Mouse (Mus musculus) stomach, embryonic 15.5 days (tissue): ENCODE measurements at regions not wholly inside any gene's neighbourhood (a gene's known extent, or its start where the extent isn't known, plus 50 kb on each side); places are given as distances from the start of the nearest gene placed in this dataset.

Experiments
- ATAC-seq: fragments of 200-750 bp; cut with Nextera tagmentation; 2 replicates; pipeline ENCODE4 v1.8.0; 2017; ENCODE audit warnings: low read depth, moderate number of reproducible peaks, moderate TSS enrichment; ENCODE audit not compliant: insufficient read depth, low FRiP score
- H3K27ac ChIP-seq: fragments of 300-500 bp; sonication (generic); 2 replicates; pipeline ENCODE4 v1.5.1; 2015; ENCODE audit warnings: mild to moderate bottlenecking, inconsistent platforms
- H3K27me3 ChIP-seq: fragments of 300-500 bp; sonication (generic); replicated peaks from 2 replicates; pipeline ENCODE4 v1.6.1; 2015; ENCODE audit warnings: inconsistent platforms
- H3K36me3 ChIP-seq: fragments of 300-500 bp; sonication (generic); 2 replicates; pipeline ENCODE4 v1.6.1; 2015; ENCODE audit warnings: inconsistent platforms
- H3K4me1 ChIP-seq: fragments of 300-500 bp; sonication (generic); 2 replicates; pipeline ENCODE4 v1.6.1; 2015; ENCODE audit warnings: inconsistent platforms
- H3K4me2 ChIP-seq: fragments of 300-500 bp; sonication (generic); 2 replicates; pipeline ENCODE4 v1.6.1; 2015; ENCODE audit warnings: mild to moderate bottlenecking, inconsistent platforms
- H3K4me3 ChIP-seq: fragments of 300-500 bp; sonication (generic); replicated peaks from 2 replicates; pipeline ENCODE4 v1.5.1; 2015; ENCODE audit warnings: inconsistent platforms
- H3K9ac ChIP-seq: fragments of 300-500 bp; sonication (generic); 2 replicates; pipeline ENCODE4 v1.6.1; 2015; ENCODE audit warnings: inconsistent platforms
- H3K9me3 ChIP-seq: fragments of 300-500 bp; sonication (generic); 2 replicates; pipeline ENCODE4 v1.6.1; 2016; ENCODE audit warnings: inconsistent platforms
- WGBS: fragments of 180-500 bp; shearing (Covaris S2); methylation state at CpG from one replicate; pipeline ENCODE4 v1.1.7; 2015; 5-methylcytosine and 5-hydroxymethylcytosine counted together

GRCm38 (mm10) chr3:53992993-53993392 lies 129.4 kb upstream of the Ufm1 start:
- Histone ChIP-seq H3K27me3 (no peaks in the 10 kb centered on the region), H3K9ac (no peak overlapping the region), H3K4me2 (no peak overlapping the region), H3K4me1 (no peaks in the 10 kb centered on the region), H3K27ac (no peak overlapping the region), H3K36me3 (no peaks in the 10 kb centered on the region), H3K4me3 (no peak overlapping the region), H3K9me3 (no peaks in the 10 kb centered on the region)
- 79% methylated on average over 4 of the region's 4 CpGs for WGBS
- ATAC-seq, result no peak

- Histone ChIP-seq H3K4me3 (no peak overlapping the region), H3K9ac (no peak overlapping the region), H3K27ac (no peak overlapping the region), H3K27me3 (no peaks in the 10 kb centered on the region), H3K4me1 (no peaks in the 10 kb centered on the region), H3K4me2 (no peak overlapping the region), H3K9me3 (no peaks in the 10 kb centered on the region), H3K36me3 (no peaks in the 10 kb centered on the region)
- no peak for ATAC-seq
- 66% methylated on average over 9 of the region's 9 CpGs for WGBS
Observed at GRCm38 (mm10) chr3:53988796-53989195, 125.2 kb upstream of the Ufm1 start.

DNA sequence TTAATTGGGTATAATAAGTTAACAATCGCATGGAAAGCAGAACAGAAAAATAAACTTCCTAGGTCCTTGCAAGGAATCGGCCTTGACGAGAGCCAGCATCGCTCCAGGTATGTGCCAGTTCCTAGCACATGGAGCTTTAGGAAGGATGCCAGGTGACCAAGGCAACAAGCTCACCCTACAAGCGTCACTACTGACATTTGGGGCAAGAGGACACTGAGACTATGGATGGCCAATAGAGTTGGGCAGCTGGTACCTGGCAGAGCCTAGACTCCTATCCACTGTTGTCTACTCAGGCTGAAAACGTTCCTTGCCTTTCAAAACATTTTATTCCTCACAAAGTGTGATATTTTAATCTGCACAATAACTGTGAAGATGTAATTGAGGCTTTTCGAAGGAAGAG lies 124.6 kb upstream of the Ufm1 start:
- 80% methylated on average over 7 of the region's 7 CpGs for WGBS
- H3K36me3 ChIP-seq, result no peaks in the 10 kb centered on the region
- no peak overlapping the region for H3K9ac ChIP-seq
- H3K4me2 ChIP-seq, result no peak overlapping the region
- H3K4me3 ChIP-seq, result no peak overlapping the region
- no peak for ATAC-seq
- no peaks in the 10 kb centered on the region for H3K4me1 ChIP-seq
- no peaks in the 10 kb centered on the region for H3K27me3 ChIP-seq
- H3K27ac ChIP-seq, result no peak overlapping the region
- H3K9me3 ChIP-seq, result no peaks in the 10 kb centered on the region

- Histone ChIP-seq H3K36me3 (no peaks in the 10 kb centered on the region), H3K4me3 (no peak overlapping the region), H3K4me1 (no peaks in the 10 kb centered on the region), H3K4me2 (no peak overlapping the region), H3K9ac (no peak overlapping the region), H3K27me3 (no peaks in the 10 kb centered on the region), H3K27ac (no peak overlapping the region), H3K9me3 (no peaks in the 10 kb centered on the region)
- ATAC-seq, result no peak
- WGBS, result 72% methylated on average over 2 of the region's 2 CpGs
Observed at GRCm38 (mm10) chr3:53987316-53987715, 123.7 kb upstream of the Ufm1 start.

DNA sequence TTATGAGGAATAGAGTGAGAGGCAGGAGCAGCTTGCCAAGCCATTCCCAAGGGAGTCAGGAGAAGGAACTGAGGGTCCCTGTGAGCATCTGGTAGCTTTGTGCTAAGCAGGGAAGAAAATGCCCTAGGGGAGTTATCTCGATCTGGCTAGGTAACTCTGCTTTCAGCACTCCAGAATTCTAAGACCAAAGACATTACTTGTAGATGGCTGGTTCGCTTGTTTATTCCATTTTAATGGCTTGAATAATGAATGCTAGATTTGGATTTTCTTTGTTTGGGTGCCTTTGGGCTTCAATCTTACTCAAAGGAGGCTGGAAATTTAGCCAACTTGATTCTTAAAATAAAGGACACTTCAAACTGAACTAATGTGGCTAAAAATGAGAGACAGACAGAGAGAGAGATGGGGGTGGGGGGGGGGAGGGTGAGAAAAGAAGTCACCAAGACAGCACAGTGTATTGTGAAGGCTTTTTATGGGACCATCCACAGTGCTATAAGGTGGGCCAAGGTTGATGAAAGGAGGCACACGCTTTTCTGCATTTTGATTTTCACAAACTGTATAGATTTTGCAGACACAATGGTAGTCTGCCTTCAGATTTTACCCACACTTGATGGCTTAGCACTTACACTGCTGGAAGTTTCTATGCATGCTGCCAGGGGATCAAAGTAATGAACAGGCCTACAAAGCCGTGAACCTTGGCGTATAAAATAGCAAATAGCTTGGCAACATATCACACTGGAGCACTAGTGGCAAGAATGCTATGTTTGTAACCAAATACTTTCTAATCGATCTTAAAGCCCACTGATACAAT lies 121.3 kb upstream of the Ufm1 start:
- Histone ChIP-seq H3K9ac (no peak overlapping the region), H3K4me2 (no peak overlapping the region), H3K4me3 (no peak overlapping the region), H3K36me3 (no peaks in the 10 kb centered on the region), H3K27me3 (no peaks in the 10 kb centered on the region), H3K27ac (no peak overlapping the region), H3K9me3 (no peaks in the 10 kb centered on the region), H3K4me1 (no peaks in the 10 kb centered on the region)
- WGBS, result 88% methylated on average over 6 of the region's 6 CpGs
- no peak for ATAC-seq

DNA sequence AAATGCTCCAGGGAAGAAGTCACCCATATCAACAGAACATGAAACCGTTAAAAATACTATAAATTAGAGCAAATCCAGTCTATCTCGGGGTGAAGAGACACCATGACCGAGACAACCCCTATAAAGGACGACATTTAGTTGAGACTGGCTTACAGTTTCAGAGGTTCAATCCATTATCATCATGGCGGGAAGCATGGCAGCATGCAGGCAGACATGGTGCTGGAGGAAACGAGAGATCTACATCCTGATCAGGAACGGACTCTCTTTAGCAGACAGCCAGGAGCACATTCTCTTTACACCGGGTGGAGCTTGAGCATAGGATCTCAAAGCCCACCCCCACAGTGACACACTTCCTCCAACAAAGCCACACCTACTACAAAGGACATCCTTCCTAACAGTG lies 118.7 kb upstream of the Ufm1 start:
- no peaks in the 10 kb centered on the region for H3K9me3 ChIP-seq
- no peak for ATAC-seq
- H3K4me2 ChIP-seq, result no peak overlapping the region
- no peaks in the 10 kb centered on the region for H3K36me3 ChIP-seq
- H3K27ac ChIP-seq, result no peak overlapping the region
- no peaks in the 10 kb centered on the region for H3K27me3 ChIP-seq
- WGBS, result 92% methylated on average over 8 of the region's 8 CpGs
- no peak overlapping the region for H3K4me3 ChIP-seq
- H3K9ac ChIP-seq, result no peak overlapping the region
- H3K4me1 ChIP-seq, result no peaks in the 10 kb centered on the region

- H3K4me3 ChIP-seq, result no peak overlapping the region
- no peak for ATAC-seq
Observed at GRCm38 (mm10) chr3:53981585-53981984, 118.0 kb upstream of the Ufm1 start.

GRCm38 (mm10) chr3:53977379-53978080 lies 113.9 kb upstream of the Ufm1 start:
- Histone ChIP-seq H3K36me3 (no peaks in the 10 kb centered on the region), H3K4me3 (no peak overlapping the region), H3K27me3 (no peaks in the 10 kb centered on the region), H3K4me1 (no peaks in the 10 kb centered on the region), H3K9me3 (no peaks in the 10 kb centered on the region), H3K9ac (no peak overlapping the region), H3K27ac (no peak overlapping the region), H3K4me2 (no peak overlapping the region)
- 85% methylated on average over 5 of the region's 5 CpGs for WGBS
- ATAC-seq, result no peak

More at GRCm38 (mm10) chr3:53981585-53981984, 118.0 kb upstream of the Ufm1 start:
- H3K4me1 ChIP-seq, result no peaks in the 10 kb centered on the region
- no peak overlapping the region for H3K4me2 ChIP-seq
- H3K9me3 ChIP-seq, result no peaks in the 10 kb centered on the region
- H3K27me3 ChIP-seq, result no peaks in the 10 kb centered on the region
- H3K36me3 ChIP-seq, result no peaks in the 10 kb centered on the region
- no peak overlapping the region for H3K27ac ChIP-seq
- H3K9ac ChIP-seq, result no peak overlapping the region

DNA sequence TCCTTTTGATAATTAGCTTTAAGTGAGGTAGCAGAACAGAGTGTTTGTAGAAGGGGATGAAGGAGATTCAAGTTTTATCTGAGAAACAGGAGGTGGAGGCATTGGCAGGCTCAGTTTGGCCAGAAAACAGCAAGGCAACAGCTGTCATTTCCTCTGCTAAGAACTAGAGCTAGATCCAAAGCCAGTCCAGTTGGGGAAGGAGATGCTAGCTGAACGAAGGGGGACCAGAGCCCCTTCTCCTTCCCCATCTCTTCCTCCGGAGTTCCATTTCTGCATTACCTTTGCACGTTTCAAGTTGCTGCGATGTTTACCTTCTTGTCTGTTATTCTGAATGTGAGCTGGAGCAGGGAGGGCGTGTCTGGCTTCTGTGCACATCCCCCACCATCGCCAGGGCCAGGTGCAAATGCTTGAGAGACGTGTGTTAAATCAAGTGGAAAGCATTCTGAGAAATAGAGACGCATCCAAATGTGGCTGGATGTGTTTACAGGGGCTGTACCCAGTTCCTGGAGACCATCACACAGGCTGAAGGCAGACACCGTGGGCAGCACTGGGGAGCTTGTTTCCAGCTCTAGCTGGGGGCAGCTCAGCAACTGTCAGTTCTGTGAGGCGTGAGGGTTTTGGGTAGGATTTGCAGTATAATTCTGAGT lies 111.4 kb upstream of the Ufm1 start:
- H3K9ac ChIP-seq, result no peak overlapping the region
- no peaks in the 10 kb centered on the region for H3K27me3 ChIP-seq
- ATAC-seq, result no peak
- H3K36me3 ChIP-seq, result no peaks in the 10 kb centered on the region
- H3K27ac ChIP-seq, result no peak overlapping the region
- 17% methylated on average over 10 of the region's 10 CpGs for WGBS
- H3K4me3 ChIP-seq, result no peak overlapping the region
- H3K4me1 ChIP-seq, result no peaks in the 10 kb centered on the region
- no peaks in the 10 kb centered on the region for H3K9me3 ChIP-seq
- peak overlapping the region; percentile 9; the same call in 1 of the 2 replicates for H3K4me2 ChIP-seq

DNA sequence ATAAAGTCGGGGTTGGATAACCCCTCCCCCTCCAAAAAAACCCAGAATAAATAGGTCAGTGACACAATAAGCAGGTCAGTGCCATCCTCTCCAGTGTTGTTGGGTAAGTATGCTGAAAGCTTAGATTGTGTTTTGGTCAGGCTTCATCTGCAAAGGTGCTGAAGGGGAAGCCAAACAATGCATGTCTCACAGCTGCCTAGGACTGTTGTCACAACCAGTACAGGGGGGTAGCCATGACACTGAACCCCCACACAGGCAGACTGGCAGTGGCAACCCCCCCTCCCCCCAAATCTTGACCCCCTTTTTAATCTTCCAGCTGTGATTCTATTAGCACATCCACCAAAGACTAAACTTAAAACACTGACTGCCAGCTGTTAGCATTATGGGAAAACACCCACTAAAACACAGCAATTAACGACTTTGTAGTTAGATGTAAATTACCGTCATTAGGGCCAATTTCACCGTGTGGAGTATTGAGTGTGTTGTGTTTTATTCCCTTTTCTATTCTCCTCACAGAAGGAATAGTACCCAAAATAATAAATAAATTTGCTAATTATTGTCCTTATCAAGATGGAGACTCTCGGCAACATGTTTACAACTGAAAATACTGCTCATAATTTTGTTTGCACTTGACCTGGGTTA lies 105.5 kb upstream of the Ufm1 start:
- no peak overlapping the region for H3K27ac ChIP-seq
- H3K27me3 ChIP-seq, result no peaks in the 10 kb centered on the region
- no peaks in the 10 kb centered on the region for H3K9me3 ChIP-seq
- H3K36me3 ChIP-seq, result no peaks in the 10 kb centered on the region
- no peak overlapping the region for H3K4me3 ChIP-seq
- no peaks in the 10 kb centered on the region for H3K4me1 ChIP-seq
- no peak overlapping the region for H3K4me2 ChIP-seq
- WGBS, result 64% methylated on average over 5 of the region's 5 CpGs
- no peak for ATAC-seq
- H3K9ac ChIP-seq, result no peak overlapping the region

GRCm38 (mm10) chr3:53965142-53965541 lies 101.5 kb upstream of the Ufm1 start:
- no peak overlapping the region for H3K4me3 ChIP-seq
- H3K9ac ChIP-seq, result no peak overlapping the region
- 49% methylated on average over 5 of the region's 5 CpGs for WGBS
- no peak overlapping the region for H3K4me2 ChIP-seq
- H3K36me3 ChIP-seq, result no peaks in the 10 kb centered on the region
- H3K4me1 ChIP-seq, result no peaks in the 10 kb centered on the region
- no peaks in the 10 kb centered on the region for H3K9me3 ChIP-seq
- no peaks in the 10 kb centered on the region for H3K27me3 ChIP-seq
- H3K27ac ChIP-seq, result no peak overlapping the region
- ATAC-seq, result peak; percentile 70; the same call in 1 of the 2 replicates

DNA sequence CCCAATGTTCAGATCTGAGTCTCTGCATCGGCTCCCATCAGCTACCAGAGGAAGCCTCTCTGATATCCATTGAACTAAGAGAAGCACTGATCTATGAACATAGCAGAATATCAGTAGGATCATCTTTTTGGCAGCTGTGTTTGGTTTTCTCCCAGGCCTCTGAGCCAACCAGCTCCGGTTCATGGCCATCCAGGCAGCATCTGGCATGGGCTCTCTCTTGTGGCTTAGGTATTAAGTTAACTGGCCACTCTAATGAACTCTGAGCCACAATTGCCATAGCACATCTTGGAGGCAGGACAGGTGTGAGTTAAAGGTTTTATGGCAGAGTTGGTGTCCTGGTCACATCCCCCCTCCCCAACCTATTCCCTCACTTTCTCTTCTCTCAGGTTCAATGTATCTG lies 90.2 kb upstream of the Ufm1 start:
- no peak for ATAC-seq
- Histone ChIP-seq H3K9me3 (no peaks in the 10 kb centered on the region), H3K4me2 (no peak overlapping the region), H3K36me3 (no peaks in the 10 kb centered on the region), H3K4me1 (no peaks in the 10 kb centered on the region), H3K9ac (no peak overlapping the region), H3K4me3 (no peak overlapping the region), H3K27ac (no peak overlapping the region), H3K27me3 (no peaks in the 10 kb centered on the region)
- WGBS, result 91% methylated on average over 2 of the region's 2 CpGs
